ENCODE assay signal across 10 mouse cellular contexts in genomic region chr10:89670371-89670770, GRCm38 (mm10). TPM values are rescaled to one million over a fixed set of nuclear protein-coding genes. Genes with fewer than 3 reads are reported as not detected.
DNase-seq lines count a peak whose midpoint lies in the region; ATAC-seq and TF ChIP-seq lines count a peak whose summit lies in the region.
"Not testable (repeated sequence)": the region's sequence is repeated elsewhere in the genome, so short reads cannot be mapped to it uniquely, and the experiment has no call there.
"Had no signal": no experiment of that assay in that cellular context is flagged by ENCODE, and none has a peak within 500 bp of the region (broad histone marks: within the 10 kb centered on the region; RNA-seq: fewer than 3 reads in every experiment).

No protein-coding gene starts in this region.

- not testable (repeated sequence) for H3K4me1 ChIP-seq in liver, adult 2 months (ENCODE audit: control insufficient read depth, insufficient read depth, low read length); liver, postnatal 0 days (ENCODE audit: insufficient read depth)
- peaks cover 25% of the 10 kb centered on the region for H3K4me1 ChIP-seq in megakaryocyte, embryonic 14.5 days

- peak; percentile 19; the same call in 1 of the 2 replicates for TF ChIP-seq CTCF in liver, adult 2 months (IDR thresholded peaks at IDR 0.05; ENCODE audit: low read depth, low read length)
- TF ChIP-seq CTCF in liver, postnatal 0 days (IDR thresholded peaks at IDR 0.05; ENCODE audit: low read depth): not testable (repeated sequence)

- not testable (repeated sequence) for H3K9me3 ChIP-seq in liver, postnatal 0 days (ENCODE audit: low read length); megakaryocyte, embryonic 14.5 days

- WGBS in liver, adult 2 months: 25% methylated on average over 5 of the region's 5 CpGs
- WGBS in liver, postnatal 0 days (ENCODE audit: insufficient replicate concordance): 79% methylated on average over 5 of the region's 5 CpGs

- TF ChIP-seq POLR2A in liver, adult 2 months (IDR thresholded peaks at IDR 0.05; ENCODE audit: extremely low read depth, insufficient read depth, low read length): 0 out of 2 replicates have a peak, but pooled peaks have one; percentile 35

- not testable (repeated sequence) for H3K27me3 ChIP-seq in liver, adult 2 months (ENCODE audit: control insufficient read depth, insufficient read depth, low read length); liver, postnatal 0 days (ENCODE audit: insufficient read depth, low read length); megakaryocyte, embryonic 14.5 days (replicated peaks)

- H3K9ac ChIP-seq in liver, adult 2 months (ENCODE audit: low read depth, low read length); liver, postnatal 0 days (replicated peaks): not testable (repeated sequence)

- H3K36me3 ChIP-seq in liver, adult 2 months (ENCODE audit: control insufficient read depth, insufficient read depth, low read length): not testable (repeated sequence)
- H3K36me3 ChIP-seq in liver, postnatal 0 days (replicated peaks; ENCODE audit: insufficient read depth, low read length): peaks cover 12% of the 10 kb centered on the region
- peaks cover 84% of the 10 kb centered on the region for H3K36me3 ChIP-seq in megakaryocyte, embryonic 14.5 days (replicated peaks; ENCODE audit: low read length)

- H3K4me3 ChIP-seq in liver, adult 2 months (ENCODE audit: insufficient read depth, low read depth, low read length); liver, postnatal 0 days (ENCODE audit: low read depth, low read length): not testable (repeated sequence)
- H3K4me3 ChIP-seq in megakaryocyte, embryonic 14.5 days (replicated peaks): peak overlapping the region; percentile 69

- not testable (repeated sequence) for TF ChIP-seq EP300 in liver, postnatal 0 days (IDR thresholded peaks at IDR 0.05; ENCODE audit: low read depth)

- H3K27ac ChIP-seq in liver, adult 2 months (replicated peaks; ENCODE audit: insufficient read depth, low read depth, low read length): peak overlapping the region; percentile 16
- H3K27ac ChIP-seq in liver, postnatal 0 days (ENCODE audit: low read depth): 0 out of 2 replicates have a peak overlapping the region, but pooled peaks have one; percentile 34

- not testable (repeated sequence) for ATAC-seq in liver, postnatal 0 days

- DNase-seq in liver, adult 2 months (ENCODE audit: extremely low read depth, low read depth, low spot score): peak; percentile 97
- not testable (repeated sequence) for DNase-seq in liver, postnatal 0 days

- peaks cover 17% of the 10 kb centered on the region for H3K79me2 ChIP-seq in liver, adult 2 months (ENCODE audit: control insufficient read depth, insufficient read depth, low read length)

- H3K4me2 ChIP-seq in liver, postnatal 0 days (ENCODE audit: low read depth, low read length): not testable (repeated sequence)

RNA-seq across cellular contexts. Expression of gene Scyl2, which starts 15.7 kb away (rescaled TPM):
- total RNA-seq in liver, adult 2 months (2014; rRNA removed): 18.4 and 20.1 TPM in 2 replicates
- 10.8 and 11.3 TPM in 2 replicates for polyA plus RNA-seq in liver, adult 2 months (2012; rRNA removed)
- 3.5 and 4.8 TPM in 2 replicates for polyA plus RNA-seq in liver, postnatal 0 days (2015; fragmentation: Nextera tagmentation; extraction: Ambion mirVana)
- 6.3 and 10.0 TPM in 2 replicates for polyA plus RNA-seq in megakaryocyte, embryonic 14.5 days (2012; ENCODE audit: insufficient read depth, low replicate concordance)

RNA-seq across cellular contexts. Expression of gene Slc17a8, which starts 49.3 kb away (rescaled TPM):
- 2.9 and 3.3 TPM in 2 replicates for total RNA-seq in liver, adult 2 months (2014; rRNA removed)
- 1.1 TPM in 2 replicates for polyA plus RNA-seq in liver, adult 2 months (2012; rRNA removed)
- 0.11 and 0.15 TPM in 2 replicates for polyA plus RNA-seq in liver, postnatal 0 days (2015; fragmentation: Nextera tagmentation; extraction: Ambion mirVana)
- not detected in 2 replicates for polyA plus RNA-seq in megakaryocyte, embryonic 14.5 days (2012; ENCODE audit: insufficient read depth, low replicate concordance)
- total RNA-seq: adrenal gland, adult 18-20 months; adrenal gland, adult 2 months; CH12.LX; ES-E14; MEL had no signal
- polyA plus RNA-seq: adrenal gland, adult 2 months; CD4-positive, CD25-positive, alpha-beta regulatory T cell, adult 4 months; G1E had no signal
